Mouse (Mus musculus): ENCODE measurements around the gene Synpo2l. TPM values are rescaled to one million over a fixed set of nuclear protein-coding genes. Genes with fewer than 3 reads are reported as not detected.
A peak's percentile ranks its signal among the peaks of the same experiment; 100 is the strongest.

Gene Synpo2l
- polyA plus RNA-seq, 1 experiment, result 0.27 TPM

DNA sequence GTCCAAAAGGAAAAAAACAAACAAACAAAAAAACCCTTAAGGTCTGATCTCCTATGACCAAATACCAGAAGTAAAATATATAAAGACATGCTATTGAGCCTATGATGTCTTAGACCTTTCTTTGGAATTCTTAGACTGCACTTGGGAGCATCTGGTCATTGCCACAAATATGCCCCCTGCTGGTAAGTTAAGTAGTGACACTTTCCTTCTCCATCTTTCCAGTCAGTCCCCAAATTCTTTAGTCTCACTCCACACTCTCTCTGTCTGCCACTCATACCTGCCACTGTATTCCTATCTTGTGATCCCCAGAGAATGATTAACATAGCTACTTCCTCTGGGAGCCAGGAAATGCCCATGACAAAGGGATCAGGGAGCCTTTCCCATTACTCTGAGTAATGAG is 9.8 kb downstream of the Synpo2l start:
- TF ChIP-seq POLR2A (IDR thresholded peaks at IDR 0.05; ENCODE audit: borderline replicate concordance, extremely low read depth, insufficient read depth, insufficient read length, poor library complexity, severe bottlenecking) (no peak), CTCF (IDR thresholded peaks at IDR 0.05; ENCODE audit: borderline replicate concordance, extremely low read depth, insufficient read depth, insufficient read length) (peak; percentile 66; the same call in 1 of the 2 replicates)

DNA sequence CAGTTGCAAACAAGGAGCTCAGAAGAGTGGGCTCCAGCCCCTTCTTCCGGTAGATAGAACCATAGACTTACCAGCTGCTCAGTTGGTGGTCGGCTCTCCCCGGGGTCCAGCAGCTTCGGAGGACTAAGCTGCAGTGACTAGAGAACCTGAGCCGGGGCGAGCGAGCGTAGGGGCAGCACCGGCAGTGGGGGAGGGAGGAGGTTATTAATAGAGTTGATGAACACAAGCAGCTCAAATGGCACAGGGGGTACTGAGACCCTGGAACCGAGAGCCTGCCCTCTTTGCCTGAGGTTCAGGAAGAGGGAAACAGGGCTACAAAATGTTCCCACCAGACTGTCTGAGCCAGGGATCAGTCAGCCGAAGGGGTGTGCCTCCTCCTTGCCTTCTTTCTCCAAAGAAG is 11.8 kb downstream of the Synpo2l start, which contains the start of gene Myoz1:
Gene Myoz1, minus strand, starts transcription at position 180 of the 400 bp plus-strand sequence.
- TF ChIP-seq POLR2A (IDR thresholded peaks at IDR 0.05; ENCODE audit: borderline replicate concordance, extremely low read depth, insufficient read depth, insufficient read length, poor library complexity, severe bottlenecking) (no peak), CTCF (IDR thresholded peaks at IDR 0.05; ENCODE audit: borderline replicate concordance, extremely low read depth, insufficient read depth, insufficient read length) (no peak)
- DNase-seq (ENCODE audit: low read depth), result no peak

More for the DNA sequence above, 9.8 kb downstream of the Synpo2l start:
- peak; percentile 67 for DNase-seq (ENCODE audit: low read depth)

DNA sequence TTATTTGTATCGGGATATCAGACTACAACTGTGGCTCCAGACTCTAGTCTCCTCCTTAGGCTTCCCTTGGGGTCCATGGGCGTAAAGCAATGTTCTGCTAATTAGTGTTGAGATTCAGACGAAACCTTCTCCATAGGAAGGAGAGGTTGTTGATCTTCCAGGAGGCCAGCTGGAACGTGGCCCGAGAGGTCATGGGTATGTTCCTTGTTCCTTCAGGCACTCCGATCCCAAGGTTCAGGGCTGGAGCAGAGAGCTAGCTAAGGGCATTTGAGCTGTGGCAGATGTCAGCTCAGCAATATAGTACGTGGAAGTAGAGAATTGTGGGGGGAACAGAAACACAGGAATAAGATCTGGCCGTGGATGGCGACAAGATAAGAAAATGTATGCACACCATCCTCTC is 12.4 kb downstream of the Synpo2l start:
- TF ChIP-seq CTCF (IDR thresholded peaks at IDR 0.05; ENCODE audit: borderline replicate concordance, extremely low read depth, insufficient read depth, insufficient read length), result no peak
- no peak for TF ChIP-seq POLR2A (IDR thresholded peaks at IDR 0.05; ENCODE audit: borderline replicate concordance, extremely low read depth, insufficient read depth, insufficient read length, poor library complexity, severe bottlenecking)
- no peak for DNase-seq (ENCODE audit: low read depth)

DNA sequence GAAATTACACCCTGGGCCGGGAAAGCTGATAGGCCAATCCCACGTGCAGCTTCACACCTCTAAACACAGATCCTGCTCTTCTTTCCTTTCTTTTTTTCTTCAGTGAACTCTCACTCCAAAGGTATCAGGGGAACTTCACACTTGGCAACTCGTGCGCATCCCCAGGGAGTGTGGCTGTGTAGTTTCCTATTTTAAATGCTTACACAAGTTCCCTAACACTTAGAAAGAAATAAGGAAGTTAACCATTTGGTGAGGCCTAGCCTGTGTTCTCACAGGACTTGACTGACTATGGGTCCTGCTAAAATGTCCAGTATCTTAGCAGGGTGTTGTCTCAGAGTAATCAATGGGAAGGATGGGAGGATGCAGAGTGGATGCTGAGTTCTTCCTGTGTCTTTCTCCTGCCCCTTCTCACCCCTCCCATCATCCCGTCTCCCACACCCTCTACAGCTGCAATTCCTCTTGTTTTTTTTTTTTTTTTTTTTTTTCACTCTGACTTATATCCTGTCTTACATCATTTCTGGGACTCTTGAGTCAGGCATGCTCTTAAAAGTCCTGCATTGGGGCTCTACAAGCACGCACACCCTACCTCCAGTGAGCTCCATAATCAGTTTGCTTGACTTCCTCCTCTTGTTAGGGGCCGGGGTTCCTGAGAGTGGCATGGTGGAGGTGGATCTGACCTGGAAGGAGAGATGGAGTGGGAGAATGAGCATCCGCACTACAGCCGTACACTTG is 13.3 kb downstream of the Synpo2l start:
- no peak for DNase-seq (ENCODE audit: low read depth)
- no peak for TF ChIP-seq CTCF (IDR thresholded peaks at IDR 0.05; ENCODE audit: borderline replicate concordance, extremely low read depth, insufficient read depth, insufficient read length)
- no peak for TF ChIP-seq POLR2A (IDR thresholded peaks at IDR 0.05; ENCODE audit: borderline replicate concordance, extremely low read depth, insufficient read depth, insufficient read length, poor library complexity, severe bottlenecking)

- TF ChIP-seq POLR2A (IDR thresholded peaks at IDR 0.05; ENCODE audit: borderline replicate concordance, extremely low read depth, insufficient read depth, insufficient read length, poor library complexity, severe bottlenecking) (no peak), CTCF (IDR thresholded peaks at IDR 0.05; ENCODE audit: borderline replicate concordance, extremely low read depth, insufficient read depth, insufficient read length) (no peak)
Observed at GRCm38 (mm10) chr14:20651722-20652256, 16.4 kb downstream of the Synpo2l start.

DNA sequence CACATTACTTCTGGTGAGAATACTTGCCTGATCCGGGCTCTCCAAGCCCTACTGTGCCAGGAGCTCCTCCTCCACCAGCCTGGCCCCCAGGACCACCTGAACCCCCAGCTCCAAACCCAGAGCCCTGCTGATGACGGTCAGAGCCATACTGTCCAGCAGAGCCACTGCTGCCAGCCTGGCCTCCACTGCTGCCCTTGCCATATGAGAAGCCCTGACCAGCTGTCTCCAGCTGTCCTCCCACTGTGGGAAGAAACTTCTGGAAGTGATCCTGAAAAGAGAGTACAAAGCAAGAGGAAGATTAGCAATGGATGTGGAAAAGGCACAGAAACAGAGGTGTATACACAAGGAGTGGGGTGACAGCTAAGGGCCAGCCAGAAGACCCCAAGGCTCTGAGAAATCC is 17.2 kb downstream of the Synpo2l start:
- TF ChIP-seq CTCF (IDR thresholded peaks at IDR 0.05; ENCODE audit: borderline replicate concordance, extremely low read depth, insufficient read depth, insufficient read length) (no peak), POLR2A (IDR thresholded peaks at IDR 0.05; ENCODE audit: borderline replicate concordance, extremely low read depth, insufficient read depth, insufficient read length, poor library complexity, severe bottlenecking) (no peak)
- no peak for DNase-seq (ENCODE audit: low read depth)

More at GRCm38 (mm10) chr14:20651722-20652256, 16.4 kb downstream of the Synpo2l start:
- DNase-seq (ENCODE audit: low read depth), result no peak

DNA sequence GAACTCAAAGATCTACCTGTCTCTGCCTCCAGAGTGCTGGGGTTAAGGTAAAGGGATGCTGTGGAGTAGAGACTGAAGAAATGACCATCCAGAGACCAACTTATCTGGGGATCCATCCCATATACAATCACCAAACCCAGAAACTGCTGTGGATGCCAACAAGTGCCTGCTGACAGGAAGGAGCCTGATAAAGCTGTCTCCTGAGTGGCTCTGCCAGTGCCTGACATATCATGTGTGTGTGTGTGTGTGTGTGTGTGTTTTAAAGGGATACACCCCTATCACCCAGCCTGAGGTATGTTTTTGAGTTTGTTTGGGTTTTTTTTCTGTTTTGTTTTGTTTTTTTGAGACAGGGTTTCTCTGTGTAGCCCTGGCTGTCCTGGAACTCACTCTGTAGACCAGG is 21.8 kb downstream of the Synpo2l start:
- TF ChIP-seq CTCF (IDR thresholded peaks at IDR 0.05; ENCODE audit: borderline replicate concordance, extremely low read depth, insufficient read depth, insufficient read length) (no peak), POLR2A (IDR thresholded peaks at IDR 0.05; ENCODE audit: borderline replicate concordance, extremely low read depth, insufficient read depth, insufficient read length, poor library complexity, severe bottlenecking) (no peak)
- no peak for DNase-seq (ENCODE audit: low read depth)

DNA sequence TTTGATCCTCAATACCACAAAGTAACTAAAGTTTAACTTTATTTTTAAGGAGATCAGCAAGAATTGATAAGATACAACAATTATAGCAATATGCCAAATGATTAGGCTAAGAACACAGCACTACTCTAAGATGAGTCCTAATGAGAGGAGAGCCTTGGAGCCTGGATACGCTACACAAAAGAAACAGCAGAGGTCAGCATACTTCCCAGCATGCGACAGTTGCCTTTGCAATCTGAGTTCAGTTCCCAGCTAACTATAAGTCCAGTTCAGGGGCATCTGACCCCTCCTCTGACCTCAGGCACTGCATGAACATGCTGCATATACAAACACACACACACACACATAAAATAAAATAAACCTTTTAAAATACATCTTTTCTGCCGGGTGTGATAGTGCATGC is 22.6 kb downstream of the Synpo2l start:
- TF ChIP-seq CTCF (IDR thresholded peaks at IDR 0.05; ENCODE audit: borderline replicate concordance, extremely low read depth, insufficient read depth, insufficient read length) (no peak), POLR2A (IDR thresholded peaks at IDR 0.05; ENCODE audit: borderline replicate concordance, extremely low read depth, insufficient read depth, insufficient read length, poor library complexity, severe bottlenecking) (no peak)
- no peak for DNase-seq (ENCODE audit: low read depth)

DNA sequence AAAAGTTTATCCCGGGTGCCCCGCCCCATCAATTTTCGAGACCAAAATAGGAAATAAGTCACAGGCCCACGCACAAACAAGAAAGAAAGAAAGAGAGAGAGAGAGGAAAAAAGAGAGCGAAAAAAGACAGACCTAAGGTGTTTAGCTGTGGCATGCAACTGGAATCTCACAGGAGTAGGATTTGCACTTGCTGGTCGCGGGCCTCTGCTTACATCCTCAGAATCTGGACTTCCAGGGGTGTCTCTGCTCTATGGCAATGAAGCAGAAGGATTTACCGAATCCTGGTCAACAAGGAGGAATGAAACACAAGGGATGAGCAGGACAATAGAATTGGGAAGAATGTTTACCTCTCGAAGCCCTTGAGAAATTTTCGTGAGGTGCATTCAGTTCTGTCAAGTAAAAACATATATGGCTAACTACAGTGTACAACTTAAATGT is 26.7 kb downstream of the Synpo2l start:
- DNase-seq (ENCODE audit: low read depth), result peak; percentile 35
- no peak for TF ChIP-seq CTCF (IDR thresholded peaks at IDR 0.05; ENCODE audit: borderline replicate concordance, extremely low read depth, insufficient read depth, insufficient read length)
- no peak for TF ChIP-seq POLR2A (IDR thresholded peaks at IDR 0.05; ENCODE audit: borderline replicate concordance, extremely low read depth, insufficient read depth, insufficient read length, poor library complexity, severe bottlenecking)

DNA sequence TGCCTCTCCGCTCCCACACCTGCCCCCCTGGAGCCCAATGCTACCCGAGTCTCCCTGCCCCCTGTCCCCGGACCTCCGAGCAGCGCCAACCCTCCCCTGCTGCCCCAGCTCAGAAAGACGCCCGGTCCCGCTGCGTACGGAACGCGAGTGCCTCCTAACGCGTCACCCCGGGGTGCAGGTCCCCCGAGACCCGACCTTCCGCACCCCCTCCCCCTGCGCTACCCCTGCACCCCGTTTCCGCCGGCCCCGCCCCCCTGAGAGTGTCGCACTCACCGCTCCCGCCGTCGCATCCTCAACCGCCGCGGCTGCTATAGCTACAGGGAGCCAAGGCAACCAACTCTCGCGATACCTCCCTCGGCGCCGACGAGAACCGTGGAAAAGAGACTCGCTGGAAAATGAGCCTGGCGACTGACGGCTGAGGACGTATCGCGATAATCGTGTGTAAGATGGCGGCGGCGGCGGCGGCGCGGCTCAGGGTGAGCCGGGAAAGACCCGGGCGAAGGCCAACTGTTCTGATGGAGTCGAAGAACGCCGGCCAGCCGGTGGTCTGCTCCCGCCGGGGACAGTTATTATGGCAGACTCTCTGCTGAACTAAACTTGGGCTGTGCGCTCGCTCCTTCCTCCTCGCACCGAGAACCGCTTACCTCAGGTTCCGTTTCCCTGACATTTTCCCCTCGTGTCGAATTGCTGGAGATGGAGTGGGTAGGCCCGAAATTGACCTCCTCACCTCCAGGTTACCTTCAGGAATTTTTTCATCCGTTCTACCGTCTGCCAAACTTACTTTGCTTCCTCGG is 27.3 kb downstream of the Synpo2l start, which contains the start of gene Usp54:
Gene Usp54, minus strand, starts transcription at position 420 of the 794 bp plus-strand sequence.
- no peak for TF ChIP-seq CTCF (IDR thresholded peaks at IDR 0.05; ENCODE audit: borderline replicate concordance, extremely low read depth, insufficient read depth, insufficient read length)
- peak; percentile 52; the same call in 1 of the 2 replicates for TF ChIP-seq POLR2A (IDR thresholded peaks at IDR 0.05; ENCODE audit: borderline replicate concordance, extremely low read depth, insufficient read depth, insufficient read length, poor library complexity, severe bottlenecking)
- DNase-seq (ENCODE audit: low read depth), result peak; percentile 99

Data from brain, embryonic 14.5 days (tissue).